Mouse (Mus musculus): ENCODE data around the gene Tra2b. TPM values are rescaled to one million over a fixed set of nuclear protein-coding genes. Genes with fewer than 3 reads are reported as not detected.
A peak's percentile ranks its signal among the peaks of the same experiment; 100 is the strongest.
"Not testable (repeated sequence)": the region's sequence is repeated elsewhere in the genome, so short reads cannot be mapped to it uniquely, and the experiment has no call there.

Gene Tra2b
- 256 and 259 TPM in 2 replicates for total RNA-seq (2014; fragmentation: Nextera tagmentation)
- total RNA-seq (2017): 564 and 655 TPM in 2 replicates

GRCm38 (mm10) chr16:22265849-22266376, at the start of gene Tra2b:
TSS of gene Tra2b (minus strand) at chr16:22266005.
- peak; percentile 89 for ATAC-seq (replicated peaks; ENCODE audit: poor library complexity, severe bottlenecking)

- no peak for ATAC-seq (replicated peaks; ENCODE audit: poor library complexity, severe bottlenecking)
Observed at GRCm38 (mm10) chr16:22310649-22311048, 44.8 kb upstream of the Tra2b start.

GRCm38 (mm10) chr16:22302606-22303005, 36.8 kb upstream of the Tra2b start:
- ATAC-seq (replicated peaks; ENCODE audit: poor library complexity, severe bottlenecking): peak; percentile 77

GRCm38 (mm10) chr16:22301378-22301777, 35.6 kb upstream of the Tra2b start:
- ATAC-seq (replicated peaks; ENCODE audit: poor library complexity, severe bottlenecking): no peak

GRCm38 (mm10) chr16:22296901-22297300, 31.1 kb upstream of the Tra2b start:
- ATAC-seq (replicated peaks; ENCODE audit: poor library complexity, severe bottlenecking): no peak

- ATAC-seq (replicated peaks; ENCODE audit: poor library complexity, severe bottlenecking): peak; percentile 70
Observed at GRCm38 (mm10) chr16:22294812-22295211, 29.0 kb upstream of the Tra2b start.

- ATAC-seq (replicated peaks; ENCODE audit: poor library complexity, severe bottlenecking): no peak
Observed at GRCm38 (mm10) chr16:22293600-22293999, 27.8 kb upstream of the Tra2b start.

- ATAC-seq (replicated peaks; ENCODE audit: poor library complexity, severe bottlenecking): no peak
Observed at GRCm38 (mm10) chr16:22292394-22292793, 26.6 kb upstream of the Tra2b start.

- ATAC-seq (replicated peaks; ENCODE audit: poor library complexity, severe bottlenecking): no peak
Observed at GRCm38 (mm10) chr16:22289643-22290042, 23.8 kb upstream of the Tra2b start.

GRCm38 (mm10) chr16:22286996-22287395, 21.2 kb upstream of the Tra2b start:
- ATAC-seq (replicated peaks; ENCODE audit: poor library complexity, severe bottlenecking): no peak

- ATAC-seq (replicated peaks; ENCODE audit: poor library complexity, severe bottlenecking): no peak
Observed at GRCm38 (mm10) chr16:22276536-22276935, 10.7 kb upstream of the Tra2b start.

- ATAC-seq (replicated peaks; ENCODE audit: poor library complexity, severe bottlenecking): no peak
Observed at GRCm38 (mm10) chr16:22275142-22275541, 9.3 kb upstream of the Tra2b start.

GRCm38 (mm10) chr16:22270491-22270890, 4.7 kb upstream of the Tra2b start:
- no peak for ATAC-seq (replicated peaks; ENCODE audit: poor library complexity, severe bottlenecking)

GRCm38 (mm10) chr16:22266384-22266783, 579 bp upstream of the Tra2b start:
- no peak for ATAC-seq (replicated peaks; ENCODE audit: poor library complexity, severe bottlenecking)

- ATAC-seq (replicated peaks; ENCODE audit: poor library complexity, severe bottlenecking): peak; percentile 52
Observed at GRCm38 (mm10) chr16:22264962-22265848, 600 bp downstream of the Tra2b start.

GRCm38 (mm10) chr16:22264232-22264961, 1.4 kb downstream of the Tra2b start:
- ATAC-seq (replicated peaks; ENCODE audit: poor library complexity, severe bottlenecking): no peak

- ATAC-seq (replicated peaks; ENCODE audit: poor library complexity, severe bottlenecking): no peak
Observed at GRCm38 (mm10) chr16:22263124-22263523, 2.7 kb downstream of the Tra2b start.

- ATAC-seq (replicated peaks; ENCODE audit: poor library complexity, severe bottlenecking): no peak
Observed at GRCm38 (mm10) chr16:22261563-22261962, 4.2 kb downstream of the Tra2b start.

GRCm38 (mm10) chr16:22260423-22261143, 5.2 kb downstream of the Tra2b start:
- no peak for ATAC-seq (replicated peaks; ENCODE audit: poor library complexity, severe bottlenecking)

- not testable (repeated sequence) for ATAC-seq (replicated peaks; ENCODE audit: poor library complexity, severe bottlenecking)
Observed at GRCm38 (mm10) chr16:22252255-22252654, 13.6 kb downstream of the Tra2b start.

Measured in granulocyte monocyte progenitor cell, adult 5-6 weeks (primary cell).